Mouse (Mus musculus) midbrain, postnatal 0 days (tissue): ENCODE results near the gene Tes3-ps. TPM values are rescaled to one million over a fixed set of nuclear protein-coding genes. Genes with fewer than 3 reads are reported as not detected.

Experiments used
- ATAC-seq: fragments of 200-750 bp; cut with Nextera tagmentation; 2 replicates; pipeline ENCODE4 v1.8.0; 2017; ENCODE audit warnings: moderate number of reproducible peaks, mild to moderate bottlenecking, moderate TSS enrichment, moderate library complexity; ENCODE audit not compliant: low FRiP score
- DNase-seq: peaks from one replicate; pipeline ENCODE4 v3.0.0-alpha.2; 2015; ENCODE audit warnings: low spot score
- H3K27ac ChIP-seq: fragments of 300-500 bp; sonication (generic); 2 replicates; pipeline ENCODE4 v1.5.1; 2014; ENCODE audit warnings: low read depth, mild to moderate bottlenecking, low read length, mixed read lengths
- H3K27me3 ChIP-seq: fragments of 300-500 bp; sonication (generic); 2 replicates; pipeline ENCODE4 v1.6.1; 2014; ENCODE audit warnings: low read length, control low read depth, mixed read lengths; ENCODE audit not compliant: insufficient read depth
- H3K36me3 ChIP-seq: fragments of 300-500 bp; sonication (generic); 2 replicates; pipeline ENCODE4 v1.6.1; 2014; ENCODE audit warnings: low read length, control low read depth, mixed read lengths; ENCODE audit not compliant: insufficient read depth
- H3K4me1 ChIP-seq: fragments of 300-500 bp; sonication (generic); 2 replicates; pipeline ENCODE4 v1.6.1; 2014; ENCODE audit warnings: mild to moderate bottlenecking, control low read depth, antibody characterized with exemption, low read length, mixed read lengths; ENCODE audit not compliant: insufficient read depth
- H3K4me2 ChIP-seq: fragments of 300-500 bp; sonication (generic); 2 replicates; pipeline ENCODE4 v1.6.1; 2014; ENCODE audit warnings: low read depth, mild to moderate bottlenecking, low read length, mixed read lengths; ENCODE audit not compliant: poor library complexity, severe bottlenecking
- H3K4me3 ChIP-seq: fragments of 300-500 bp; sonication (generic); 2 replicates; pipeline ENCODE4 v1.5.1; 2014; ENCODE audit warnings: low read depth, mild to moderate bottlenecking, low read length, moderate library complexity
- H3K9ac ChIP-seq: fragments of 300-500 bp; sonication (generic); replicated peaks from 2 replicates; pipeline ENCODE4 v1.6.1; 2014; ENCODE audit warnings: mild to moderate bottlenecking, low read length, moderate library complexity, mixed read lengths; ENCODE audit not compliant: poor library complexity, severe bottlenecking
- H3K9me3 ChIP-seq: fragments of 300-500 bp; sonication (generic); 2 replicates; pipeline ENCODE4 v1.6.1; 2016; ENCODE audit warnings: low read length, control low read depth
- CTCF ChIP-seq: IDR thresholded peaks from 2 replicates; pipeline ENCODE4 v1.5.1; 2016; ENCODE audit warnings: antibody characterized with exemption, mild to moderate bottlenecking
- WGBS: fragments of 180-500 bp; shearing (Covaris S2); extraction: QIAGEN DNeasy Blood & Tissue Kit; methylation state at CpG from one replicate; pipeline ENCODE4 v1.1.7; 2014; 5-methylcytosine and 5-hydroxymethylcytosine counted together
- polyA plus RNA-seq: library from polyadenylated mRNA; unstranded; fragments of >200 nt; fragmentation: Nextera tagmentation; extraction: Ambion mirVana; gene quantifications from 2 replicates; pipeline ENCODE4 v1.2.1, GENCODE M21; 2015
- total RNA-seq: library from RNA; depleted of rRNA; stranded (reverse); fragments of >200 nt; gene quantifications from 2 replicates; pipeline ENCODE4 v1.2.3, GENCODE M21; 2014; rRNA removed

Gene Tes3-ps
- total and polyA plus RNA-seq, 2 experiments from 2014 or later, result 0.38 to 0.70 TPM

DNA sequence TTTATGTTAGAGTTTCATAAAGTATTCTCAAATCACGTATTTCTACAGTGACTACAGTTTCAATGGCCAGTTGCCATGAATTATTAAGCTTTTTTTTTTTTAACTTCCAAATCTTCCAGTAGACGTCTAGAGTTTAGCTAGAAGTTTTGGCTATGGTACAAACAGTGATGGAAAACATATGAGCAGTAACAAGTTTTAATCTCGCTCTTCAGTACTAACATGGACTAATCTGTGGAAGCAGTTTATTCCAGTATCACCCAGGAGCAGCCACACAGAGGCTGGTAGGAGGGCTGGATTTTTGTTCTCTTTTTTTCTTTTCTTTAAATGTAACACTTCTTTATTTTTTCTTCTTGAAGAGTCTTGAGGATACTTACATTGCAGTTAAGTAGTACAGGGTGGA, 51.2 kb downstream of the Tes3-ps start, which contains the start of gene Aspn:
Aspn (plus strand) TSS at position 165 of the 400 bp plus-strand sequence.
- H3K4me1 ChIP-seq, result no peaks in the 10 kb centered on the region
- no peak for TF ChIP-seq CTCF
- no peak within 1 kb of the TSS for H3K4me3 ChIP-seq
- H3K27ac ChIP-seq, result no peak within 1 kb of the TSS
- ATAC-seq (no peak), DNase-seq (no peak)
- WGBS, result 78% methylated on average over 3 of the region's 3 CpGs
- H3K4me2 ChIP-seq, result no peak within 1 kb of the TSS
- no peaks in the 10 kb centered on the region for H3K36me3 ChIP-seq
- H3K9ac ChIP-seq, result no peak within 1 kb of the TSS
- no peaks in the 10 kb centered on the region for H3K27me3 ChIP-seq
- no peaks in the 10 kb centered on the region for H3K9me3 ChIP-seq

DNA sequence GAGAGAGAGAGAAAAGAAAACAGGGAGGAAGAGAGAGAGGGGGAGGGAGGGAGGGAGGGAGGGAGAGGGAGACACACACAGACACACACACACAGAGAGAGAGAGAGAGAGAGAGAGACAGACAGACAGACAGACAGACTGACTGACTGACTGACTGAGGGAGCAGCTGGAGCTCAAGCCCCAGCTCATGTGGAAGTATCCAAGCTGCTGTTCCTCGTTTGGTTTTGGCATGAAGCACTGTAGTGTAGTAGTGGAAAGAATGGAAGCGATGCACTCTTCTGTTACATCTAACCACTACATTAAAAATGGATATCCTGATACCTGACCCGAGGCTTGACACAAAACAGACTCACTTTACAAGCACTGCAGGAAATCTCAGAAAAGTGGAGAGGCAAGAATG, 52.5 kb downstream of the Tes3-ps start:
- Histone ChIP-seq H3K27me3 (no peaks in the 10 kb centered on the region), H3K27ac (no peak overlapping the region), H3K9ac (no peak overlapping the region), H3K4me1 (no peaks in the 10 kb centered on the region), H3K4me2 (no peak overlapping the region), H3K4me3 (no peak overlapping the region), H3K36me3 (no peaks in the 10 kb centered on the region), H3K9me3 (no peaks in the 10 kb centered on the region)
- TF ChIP-seq CTCF, result no peak
- no peak for DNase-seq
- no peak for ATAC-seq
- 65% methylated on average over 3 of the region's 3 CpGs for WGBS

Other genes starting within 250 kb of the Tes3-ps start
- gene Susd3, start 244.6 kb upstream of the Tes3-ps start, total RNA-seq, result 0.33 and 1.2 TPM in 2 replicates
- gene Susd3, start 244.6 kb upstream of the Tes3-ps start, polyA plus RNA-seq, result 0.63 and 0.92 TPM in 2 replicates
- 9.3 and 12.0 TPM in 2 replicates for gene Fgd3, start 173.0 kb upstream of the Tes3-ps start, total RNA-seq
- gene Fgd3, start 173.0 kb upstream of the Tes3-ps start, polyA plus RNA-seq, result 2.1 and 2.4 TPM in 2 replicates
- 49.3 and 50.4 TPM in 2 replicates for gene Bicd2, start 151.7 kb upstream of the Tes3-ps start, total RNA-seq
- gene Bicd2, start 151.7 kb upstream of the Tes3-ps start, polyA plus RNA-seq, result 24.0 and 24.1 TPM in 2 replicates
- 11.9 TPM in 2 replicates for gene Ippk, start 72.1 kb upstream of the Tes3-ps start, total RNA-seq
- 10.4 and 10.9 TPM in 2 replicates for gene Ippk, start 72.1 kb upstream of the Tes3-ps start, polyA plus RNA-seq
- gene Ecm2, start 11.5 kb downstream of the Tes3-ps start, total RNA-seq, result 2.4 and 2.7 TPM in 2 replicates
- gene Ecm2, start 11.5 kb downstream of the Tes3-ps start, polyA plus RNA-seq, result 1.3 and 1.4 TPM in 2 replicates
- gene Aspn, start 51.1 kb downstream of the Tes3-ps start, total RNA-seq, result 0.71 and 1.6 TPM in 2 replicates
- 0.74 and 0.80 TPM in 2 replicates for gene Aspn, start 51.1 kb downstream of the Tes3-ps start, polyA plus RNA-seq
- 0.61 and 1.1 TPM in 2 replicates for gene Omd, start 89.1 kb downstream of the Tes3-ps start, total RNA-seq
- gene Omd, start 89.1 kb downstream of the Tes3-ps start, polyA plus RNA-seq, result 1.1 and 1.6 TPM in 2 replicates
- gene Ogn, start 114.7 kb downstream of the Tes3-ps start, total RNA-seq, result 19.7 and 20.7 TPM in 2 replicates
- 13.8 and 15.5 TPM in 2 replicates for gene Ogn, start 114.7 kb downstream of the Tes3-ps start, polyA plus RNA-seq
- gene Cenpp, start 159.5 kb downstream of the Tes3-ps start, total RNA-seq, result 1.3 and 9.3 TPM in 2 replicates
- gene Cenpp, start 159.5 kb downstream of the Tes3-ps start, polyA plus RNA-seq, result 6.9 and 7.1 TPM in 2 replicates
- 9.2 and 12.0 TPM in 2 replicates for gene Nol8, start 159.8 kb downstream of the Tes3-ps start, total RNA-seq
- gene Nol8, start 159.8 kb downstream of the Tes3-ps start, polyA plus RNA-seq, result 10.8 TPM in 2 replicates
- gene Iars, start 188.8 kb downstream of the Tes3-ps start, total RNA-seq, result 30.6 and 33.4 TPM in 2 replicates
- gene Iars, start 188.8 kb downstream of the Tes3-ps start, polyA plus RNA-seq, result 19.2 and 19.8 TPM in 2 replicates